18 mouse cellular contexts compared by ENCODE assay signal in genomic region chr10:115892973-115893372, GRCm38 (mm10).
A peak's percentile ranks its signal among the peaks of the same experiment; 100 is the strongest.
DNase-seq lines count a peak whose midpoint lies in the region; ATAC-seq and TF ChIP-seq lines count a peak whose summit lies in the region.
"Had no signal": no experiment of that assay in that cellular context is flagged by ENCODE, and none has a peak within 500 bp of the region (broad histone marks: within the 10 kb centered on the region; RNA-seq: fewer than 3 reads in every experiment).

No protein-coding gene starts in this region.

- H3K27me3 ChIP-seq in limb, embryonic 13.5 days: no peaks in the 10 kb centered on the region
- no peaks in the 10 kb centered on the region for H3K27me3 ChIP-seq in limb, embryonic 10.5 days (ENCODE audit: low read depth, poor library complexity, severe bottlenecking)
- H3K27me3 ChIP-seq in MEL (ENCODE audit: control insufficient read depth in 1 of 2, insufficient read depth in 2 of 2, low read length in 2 of 2): no peaks in the 10 kb centered on the region; a peak in 1 of 4 replicates
- H3K27me3 ChIP-seq in megakaryocyte, embryonic 14.5 days (replicated peaks): no peaks in the 10 kb centered on the region
- H3K27me3 ChIP-seq: liver, embryonic 13.5 days had no signal

- no peak for DNase-seq in limb, embryonic 10.5 days (ENCODE audit: low spot score)
- peak; percentile 77 for DNase-seq in MEL (ENCODE audit: low read depth, low spot score)
- DNase-seq in brain, embryonic 14.5 days (ENCODE audit: low read depth): peak; percentile 5
- DNase-seq in right cerebral cortex, adult 18-20 months: no peak
- DNase-seq in ovary, postnatal 36 days (ENCODE audit: low spot score): no peak
- DNase-seq: adrenal gland, postnatal 10 days; cerebellum, postnatal 10 days; kidney, adult 11 months; liver, embryonic 13.5 days; lung, postnatal 10 days; thymus, postnatal 14 days had no signal

- H3K9me3 ChIP-seq in limb, embryonic 13.5 days: no peaks in the 10 kb centered on the region
- no peaks in the 10 kb centered on the region for H3K9me3 ChIP-seq in limb, embryonic 10.5 days (replicated peaks)
- H3K9me3 ChIP-seq in MEL (replicated peaks; ENCODE audit: insufficient read depth, low read length): no peaks in the 10 kb centered on the region
- H3K9me3 ChIP-seq in megakaryocyte, embryonic 14.5 days: peaks cover 16% of the 10 kb centered on the region; the same call in 1 of the 2 replicates
- H3K9me3 ChIP-seq: liver, embryonic 13.5 days had no signal

- no peaks in the 10 kb centered on the region for H3K4me1 ChIP-seq in limb, embryonic 13.5 days
- H3K4me1 ChIP-seq in limb, embryonic 10.5 days: no peaks in the 10 kb centered on the region
- H3K4me1 ChIP-seq in MEL (ENCODE audit: control insufficient read depth in 1 of 2, insufficient read depth in 2 of 2, low read length in 2 of 2): no peaks in the 10 kb centered on the region
- no peaks in the 10 kb centered on the region for H3K4me1 ChIP-seq in megakaryocyte, embryonic 14.5 days
- H3K4me1 ChIP-seq: liver, embryonic 13.5 days had no signal

- WGBS in limb, embryonic 13.5 days: 56% methylated on average over 6 of the region's 6 CpGs
- 79% methylated on average over 6 of the region's 6 CpGs for WGBS in limb, embryonic 10.5 days

- no peaks in the 10 kb centered on the region for H3K79me2 ChIP-seq in MEL (ENCODE audit: control insufficient read depth, insufficient read depth, low read length, poor library complexity)

- H3K36me3 ChIP-seq in limb, embryonic 13.5 days: no peaks in the 10 kb centered on the region
- no peaks in the 10 kb centered on the region for H3K36me3 ChIP-seq in limb, embryonic 10.5 days
- H3K36me3 ChIP-seq in MEL (ENCODE audit: control insufficient read depth in 1 of 2, insufficient read depth in 2 of 2, low read length in 2 of 2): peaks cover 0 to 2% of the 10 kb centered on the region in 2 experiments; a peak in 1 of 4 replicates
- H3K36me3 ChIP-seq in megakaryocyte, embryonic 14.5 days (replicated peaks; ENCODE audit: low read length): no peaks in the 10 kb centered on the region
- H3K36me3 ChIP-seq: G1E; liver, embryonic 13.5 days had no signal

- TF ChIP-seq EP300 in MEL (IDR thresholded peaks at IDR 0.05; ENCODE audit: low read depth in 1 of 2, low read length in 2 of 2): no peak

- TF ChIP-seq RAD21 in MEL (IDR thresholded peaks at IDR 0.05; ENCODE audit: low read depth, low read length): no peak

- TF ChIP-seq CTCF in MEL (IDR thresholded peaks at IDR 0.05 in 2 of 3, conservative IDR thresholded peaks at IDR 0.05 in 1 of 3; ENCODE audit: control insufficient read depth in 1 of 3, insufficient read depth in 1 of 3, low read depth in 2 of 3, low read length in 3 of 3, poor library complexity in 1 of 3, severe bottlenecking in 1 of 3): no peak
- no peak for TF ChIP-seq CTCF in brain, embryonic 14.5 days (IDR thresholded peaks at IDR 0.05; ENCODE audit: borderline replicate concordance, extremely low read depth, insufficient read depth, insufficient read length)

- H3K9ac ChIP-seq in limb, embryonic 13.5 days: no peak overlapping the region
- 0 out of 2 replicates have a peak overlapping the region, but pooled peaks have one; percentile 4 for H3K9ac ChIP-seq in MEL (ENCODE audit: control insufficient read depth, low read depth, low read length, poor library complexity, severe bottlenecking)
- H3K9ac ChIP-seq: liver, embryonic 13.5 days had no signal

- no peak overlapping the region for H3K4me2 ChIP-seq in limb, embryonic 13.5 days (replicated peaks)
- H3K4me2 ChIP-seq: liver, embryonic 13.5 days had no signal

- H3K27ac ChIP-seq in limb, embryonic 13.5 days: no peak overlapping the region
- no peak overlapping the region for H3K27ac ChIP-seq in limb, embryonic 10.5 days
- no peak overlapping the region for H3K27ac ChIP-seq in MEL (ENCODE audit: control insufficient read depth, low read depth, low read length)
- H3K27ac ChIP-seq: kidney, postnatal 0 days; liver, embryonic 13.5 days had no signal

- no peak overlapping the region for H3K4me3 ChIP-seq in limb, embryonic 13.5 days
- H3K4me3 ChIP-seq in limb, embryonic 10.5 days: no peak overlapping the region
- H3K4me3 ChIP-seq in MEL (ENCODE audit: control insufficient read depth in 1 of 2, insufficient read depth in 1 of 2, low read depth in 2 of 2, low read length in 2 of 2): peak overlapping the region; percentile 27 to 49
- peak overlapping the region; percentile 44 for H3K4me3 ChIP-seq in megakaryocyte, embryonic 14.5 days (replicated peaks)
- H3K4me3 ChIP-seq: liver, embryonic 13.5 days had no signal

- ATAC-seq in limb, embryonic 13.5 days (ENCODE audit: low FRiP score, low read depth): peak; percentile 36; the same call in 1 of the 2 replicates
- ATAC-seq: forebrain, embryonic 16.5 days; hindbrain, embryonic 16.5 days; midbrain, embryonic 16.5 days had no signal

- no peak for TF ChIP-seq POLR2A in MEL (IDR thresholded peaks at IDR 0.05; ENCODE audit: control insufficient read depth in 1 of 2, insufficient read depth in 1 of 2, low read depth in 1 of 2, low read length in 2 of 2, poor library complexity in 1 of 2)
- TF ChIP-seq POLR2A in brain, embryonic 14.5 days (IDR thresholded peaks at IDR 0.05; ENCODE audit: borderline replicate concordance, extremely low read depth, insufficient read depth, insufficient read length, poor library complexity, severe bottlenecking): no peak

TF ChIP-seq in MEL, 35 proteins besides CTCF, POLR2A, EP300 and RAD21:
- TF ChIP-seq MAX (IDR thresholded peaks at IDR 0.05; ENCODE audit: low read length) (peak; percentile 25; the same call in 1 of the 2 replicates), NRF1 (IDR thresholded peaks at IDR 0.05; ENCODE audit: insufficient read depth, low read depth, low read length, poor library complexity, severe bottlenecking) (no peak), GABPA (IDR thresholded peaks at IDR 0.05; ENCODE audit: low read depth, low read length) (no peak)

Comparison
In these comparisons a context has a peak if more than half of its experiments do, and no peak if none do; other contexts are left out.
1. H3K4me3 ChIP-seq: peak in MEL (2 of 2) and megakaryocyte, embryonic 14.5 days (single experiment); none in limb, embryonic 13.5 days (single experiment) and limb, embryonic 10.5 days (single experiment).
2. DNase-seq: peak in MEL (single experiment) and brain, embryonic 14.5 days (single experiment); none in limb, embryonic 10.5 days (single experiment), right cerebral cortex, adult 18-20 months (single experiment) and ovary, postnatal 36 days (single experiment).